Mouse (Mus musculus) megakaryocyte-erythroid progenitor cell, adult 5-6 weeks (primary cell): ENCODE measurements around the gene Cyba. TPM values are rescaled to one million over a fixed set of nuclear protein-coding genes. Genes with fewer than 3 reads are reported as not detected.

Experiments
- total RNA-seq, 2 experiments: library from RNA; stranded (forward) in 1 of 2; stranded (reverse) in 1 of 2; fragments of 200-1000, 215-1000 nt in 1 of 2; fragments of >200 nt in 1 of 2; fragmentation: Nextera tagmentation in 1 of 2; gene quantifications; 2 replicates each; pipeline ENCODE4 v1.2.3; 2014 to 2017

The Cyba gene
- total RNA-seq, 2 experiments from 2014 or later, result 25.4 to 69.7 TPM

Other genes starting within 250 kb of the Cyba start
- 188 and 219 TPM in 2 replicates for gene Zfpm1, start 150.8 kb downstream of the Cyba start, total RNA-seq (2014; fragmentation: Nextera tagmentation)
- 43.8 and 102 TPM in 2 replicates for gene Zfpm1, start 150.8 kb downstream of the Cyba start, total RNA-seq (2017)
- gene Trhr2, start 72.2 kb downstream of the Cyba start, total RNA-seq (2014; fragmentation: Nextera tagmentation), result not detected in 2 replicates
- gene Trhr2, start 72.2 kb downstream of the Cyba start, total RNA-seq (2017), result not detected in 2 replicates
- gene Zc3h18, start 56.3 kb downstream of the Cyba start, total RNA-seq (2014; fragmentation: Nextera tagmentation), result 69.7 and 77.5 TPM in 2 replicates
- gene Zc3h18, start 56.3 kb downstream of the Cyba start, total RNA-seq (2017), result 81.4 and 93.2 TPM in 2 replicates
- not detected in 2 replicates for gene Il17c, start 10.9 kb downstream of the Cyba start, total RNA-seq (2014; fragmentation: Nextera tagmentation)
- gene Il17c, start 10.9 kb downstream of the Cyba start, total RNA-seq (2017), result not detected in 2 replicates
- gene Mvd, start 10.5 kb upstream of the Cyba start, total RNA-seq (2014; fragmentation: Nextera tagmentation), result 2.4 and 2.9 TPM in 2 replicates
- 0.14 and 1.8 TPM in 2 replicates for gene Mvd, start 10.5 kb upstream of the Cyba start, total RNA-seq (2017)
- 2.2 TPM in 1 of 2 replicates, not detected in the other for gene Snai3, start 27.8 kb upstream of the Cyba start, total RNA-seq (2014; fragmentation: Nextera tagmentation)
- gene Snai3, start 27.8 kb upstream of the Cyba start, total RNA-seq (2017), result not detected in 2 replicates
- gene Rnf166, start 43.1 kb upstream of the Cyba start, total RNA-seq (2014; fragmentation: Nextera tagmentation), result 33.2 and 37.2 TPM in 2 replicates
- 23.7 and 40.2 TPM in 2 replicates for gene Rnf166, start 43.1 kb upstream of the Cyba start, total RNA-seq (2017)
- 16.4 and 31.6 TPM in 2 replicates for gene Ctu2, start 43.2 kb upstream of the Cyba start, total RNA-seq (2014; fragmentation: Nextera tagmentation)
- gene Ctu2, start 43.2 kb upstream of the Cyba start, total RNA-seq (2017), result 14.8 and 15.7 TPM in 2 replicates
- gene Piezo1, start 118.4 kb upstream of the Cyba start, total RNA-seq (2014; fragmentation: Nextera tagmentation), result 84.0 and 93.5 TPM in 2 replicates
- 31.1 and 31.5 TPM in 2 replicates for gene Piezo1, start 118.4 kb upstream of the Cyba start, total RNA-seq (2017)
- 133 and 150 TPM in 2 replicates for gene Cdt1, start 135.1 kb upstream of the Cyba start, total RNA-seq (2014; fragmentation: Nextera tagmentation)
- 34.5 and 70.6 TPM in 2 replicates for gene Cdt1, start 135.1 kb upstream of the Cyba start, total RNA-seq (2017)
- gene Aprt, start 144.0 kb upstream of the Cyba start, total RNA-seq (2014; fragmentation: Nextera tagmentation), result 228 and 254 TPM in 2 replicates
- 55.1 and 106 TPM in 2 replicates for gene Aprt, start 144.0 kb upstream of the Cyba start, total RNA-seq (2017)
- gene Galns, start 178.5 kb upstream of the Cyba start, total RNA-seq (2014; fragmentation: Nextera tagmentation), result 21.7 and 31.5 TPM in 2 replicates
- 3.8 and 8.2 TPM in 2 replicates for gene Galns, start 178.5 kb upstream of the Cyba start, total RNA-seq (2017)
- 24.4 and 27.7 TPM in 2 replicates for gene Trappc2l, start 178.7 kb upstream of the Cyba start, total RNA-seq (2014; fragmentation: Nextera tagmentation)
- 10.2 and 19.6 TPM in 2 replicates for gene Trappc2l, start 178.7 kb upstream of the Cyba start, total RNA-seq (2017)
- gene Pabpn1l, start 189.8 kb upstream of the Cyba start, total RNA-seq (2014; fragmentation: Nextera tagmentation), result not detected in 2 replicates
- gene Pabpn1l, start 189.8 kb upstream of the Cyba start, total RNA-seq (2017), result not detected in 2 replicates